Mouse (Mus musculus): ENCODE measurements at regions not wholly inside any gene's neighbourhood (a gene's known extent, or its start where the extent isn't known, plus 50 kb on each side); places are given as distances from the start of the nearest gene placed in this dataset.

DNA sequence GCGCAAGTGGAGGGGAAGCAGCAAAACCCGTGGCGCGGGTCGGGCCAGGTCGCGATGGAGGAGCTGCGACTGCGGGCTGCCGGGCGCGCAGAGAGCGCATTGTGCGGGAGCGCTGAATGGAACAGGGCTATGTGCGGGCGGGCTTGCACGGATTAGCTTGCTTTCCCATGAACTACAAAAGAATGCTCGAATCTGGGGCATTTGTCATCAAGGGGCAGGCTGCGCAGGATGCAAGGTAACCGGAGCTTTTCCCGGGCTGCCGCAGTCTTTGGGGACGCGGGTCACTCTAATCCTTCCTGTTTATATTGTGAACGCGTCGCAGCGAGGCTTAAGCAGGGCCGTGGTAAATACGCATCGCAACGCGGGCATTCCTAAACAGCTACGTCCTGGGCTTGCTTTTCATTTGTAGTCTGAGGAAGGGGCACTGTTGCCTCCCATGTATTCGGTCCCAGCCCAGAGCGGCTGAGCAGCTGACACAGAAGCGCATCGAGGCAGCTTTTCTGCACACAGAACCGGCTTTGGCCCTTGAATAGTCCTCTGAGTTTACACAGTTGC, 64.8 kb upstream of the Akt3 start:
- TF ChIP-seq CTCF (IDR thresholded peaks at IDR 0.05; ENCODE audit: extremely low read depth, insufficient read length, insufficient replicate concordance, low read depth, low read length) (no peak), POLR2A (IDR thresholded peaks at IDR 0.05; ENCODE audit: low read depth, low read length) (no peak)

Data from small intestine, adult 2 months (tissue).